Mouse (Mus musculus): ENCODE results near the gene Xirp1. TPM values are rescaled to one million over a fixed set of nuclear protein-coding genes. Genes with fewer than 3 reads are reported as not detected.

Xirp1 gene
- total and polyA plus RNA-seq, 3 experiments: not detected

GRCm38 (mm10) chr9:119978151-119978810, 45.1 kb downstream of the Xirp1 start:
- DNase-seq (ENCODE audit: low read depth, low spot score): no peak
- Histone ChIP-seq H3K79me2 (ENCODE audit: control insufficient read depth, insufficient read depth, low read length, poor library complexity) (peaks cover 5% of the 10 kb centered on the region), H3K36me3 (ENCODE audit: control insufficient read depth in 1 of 2, insufficient read depth in 2 of 2, low read length in 2 of 2) (peaks cover 6 to 16% of the 10 kb centered on the region in 2 experiments), H3K4me3 (ENCODE audit: control insufficient read depth in 1 of 2, insufficient read depth in 1 of 2, low read depth in 2 of 2, low read length in 2 of 2) (no peak overlapping the region), H3K4me1 (ENCODE audit: control insufficient read depth in 1 of 2, insufficient read depth in 2 of 2, low read length in 2 of 2) (peaks cover 9 to 18% of the 10 kb centered on the region in 2 experiments), H3K9ac (ENCODE audit: control insufficient read depth, low read depth, low read length, poor library complexity, severe bottlenecking) (no peak overlapping the region), H3K27ac (ENCODE audit: control insufficient read depth, low read depth, low read length) (no peak overlapping the region), H3K9me3 (replicated peaks; ENCODE audit: insufficient read depth, low read length) (no peaks in the 10 kb centered on the region), H3K27me3 (ENCODE audit: control insufficient read depth in 1 of 2, insufficient read depth in 2 of 2, low read length in 2 of 2) (no peaks in the 10 kb centered on the region)
- TF ChIP-seq CHD1 (IDR thresholded peaks at IDR 0.05; ENCODE audit: low read depth, low read length) (no peak), MYB (IDR thresholded peaks at IDR 0.05; ENCODE audit: low read depth, low read length) (no peak), ZKSCAN1 (IDR thresholded peaks at IDR 0.05; ENCODE audit: low read depth, low read length) (no peak), USF1 (IDR thresholded peaks at IDR 0.05; ENCODE audit: low read depth, low read length) (no peak), SMC3 (IDR thresholded peaks at IDR 0.05; ENCODE audit: low read depth, low read length) (no peak), RCOR1 (IDR thresholded peaks at IDR 0.05; ENCODE audit: low read depth, low read length) (no peak)

GRCm38 (mm10) chr9:119977557-119978060, 45.8 kb downstream of the Xirp1 start:
- Histone ChIP-seq H3K36me3 (ENCODE audit: control insufficient read depth in 1 of 2, insufficient read depth in 2 of 2, low read length in 2 of 2) (peaks cover 6 to 16% of the 10 kb centered on the region in 2 experiments), H3K4me1 (ENCODE audit: control insufficient read depth in 1 of 2, insufficient read depth in 2 of 2, low read length in 2 of 2) (peaks cover 9 to 18% of the 10 kb centered on the region in 2 experiments), H3K9ac (ENCODE audit: control insufficient read depth, low read depth, low read length, poor library complexity, severe bottlenecking) (no peak overlapping the region), H3K9me3 (replicated peaks; ENCODE audit: insufficient read depth, low read length) (no peaks in the 10 kb centered on the region), H3K27me3 (ENCODE audit: control insufficient read depth in 1 of 2, insufficient read depth in 2 of 2, low read length in 2 of 2) (no peaks in the 10 kb centered on the region), H3K79me2 (ENCODE audit: control insufficient read depth, insufficient read depth, low read length, poor library complexity) (peaks cover 5% of the 10 kb centered on the region), H3K27ac (ENCODE audit: control insufficient read depth, low read depth, low read length) (no peak overlapping the region), H3K4me3 (ENCODE audit: control insufficient read depth in 1 of 2, insufficient read depth in 1 of 2, low read depth in 2 of 2, low read length in 2 of 2) (no peak overlapping the region)
- DNase-seq (ENCODE audit: low read depth, low spot score): no peak
- TF ChIP-seq CTCF (IDR thresholded peaks at IDR 0.05 in 2 of 3, conservative IDR thresholded peaks at IDR 0.05 in 1 of 3; ENCODE audit: control insufficient read depth in 1 of 3, insufficient read depth in 1 of 3, low read depth in 2 of 3, low read length in 3 of 3, poor library complexity in 1 of 3, severe bottlenecking in 1 of 3) (no peak), MAX (IDR thresholded peaks at IDR 0.05; ENCODE audit: low read length) (no peak), RAD21 (IDR thresholded peaks at IDR 0.05; ENCODE audit: low read depth, low read length) (no peak), MYB (IDR thresholded peaks at IDR 0.05; ENCODE audit: low read depth, low read length) (no peak), CHD2 (IDR thresholded peaks at IDR 0.05; ENCODE audit: low read length) (no peak), TCF12 (IDR thresholded peaks at IDR 0.05; ENCODE audit: low read depth, low read length) (no peak), MEF2A (IDR thresholded peaks at IDR 0.05; ENCODE audit: extremely low read depth, insufficient replicate concordance, low read depth, low read length, poor library complexity, severe bottlenecking) (no peak), POLR2AphosphoS5 (IDR thresholded peaks at IDR 0.05; ENCODE audit: borderline replicate concordance, low read depth, low read length) (no peak), UBTF (IDR thresholded peaks at IDR 0.05; ENCODE audit: borderline replicate concordance, insufficient read depth, low read depth, low read length) (no peak)
